Mouse (Mus musculus): ENCODE data around the gene Gm10320.

Gene Gm10320

DNA sequence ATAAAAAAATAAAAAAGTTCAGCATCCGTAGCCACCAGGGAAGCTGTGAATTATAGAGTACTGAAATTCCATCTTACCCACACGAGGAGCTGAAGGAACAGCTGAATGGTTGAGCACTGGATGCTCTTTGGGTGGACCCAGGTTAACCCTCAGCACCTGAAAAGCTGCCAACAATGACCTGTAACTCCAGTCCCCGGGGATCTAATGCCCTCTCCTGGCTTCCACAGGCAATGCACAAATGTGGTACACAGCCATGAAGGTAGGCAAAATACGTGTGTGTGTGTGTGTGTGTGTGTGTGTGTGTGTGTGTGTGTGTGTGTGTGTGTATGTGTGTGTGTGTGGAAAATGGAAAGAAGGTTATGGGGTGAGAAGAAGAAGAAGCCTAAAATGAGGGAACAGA lies 30.3 kb downstream of the Gm10320 start:
- no peak for DNase-seq (ENCODE audit: low spot score in 2 of 2)

DNA sequence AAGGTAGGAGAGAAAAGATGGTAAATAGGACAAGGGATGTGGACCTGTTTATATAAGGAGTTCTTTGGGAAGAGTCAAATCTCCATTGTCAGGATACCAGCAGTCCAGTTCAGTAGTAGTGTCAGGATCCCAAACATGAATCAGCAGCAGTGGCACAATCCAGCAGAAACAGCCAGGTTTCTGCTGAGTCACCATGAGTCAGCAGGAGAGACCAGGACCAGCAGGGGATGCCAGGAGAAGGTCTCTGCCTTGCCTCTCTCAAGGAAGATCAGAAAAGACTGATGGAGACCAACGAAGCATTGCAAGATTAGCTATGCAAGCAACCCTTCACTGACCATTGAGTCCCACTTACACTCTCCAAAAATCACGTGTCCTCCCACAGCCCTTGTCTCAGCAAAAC lies 35.4 kb downstream of the Gm10320 start:
- no peak for DNase-seq (ENCODE audit: low spot score in 2 of 2)

DNA sequence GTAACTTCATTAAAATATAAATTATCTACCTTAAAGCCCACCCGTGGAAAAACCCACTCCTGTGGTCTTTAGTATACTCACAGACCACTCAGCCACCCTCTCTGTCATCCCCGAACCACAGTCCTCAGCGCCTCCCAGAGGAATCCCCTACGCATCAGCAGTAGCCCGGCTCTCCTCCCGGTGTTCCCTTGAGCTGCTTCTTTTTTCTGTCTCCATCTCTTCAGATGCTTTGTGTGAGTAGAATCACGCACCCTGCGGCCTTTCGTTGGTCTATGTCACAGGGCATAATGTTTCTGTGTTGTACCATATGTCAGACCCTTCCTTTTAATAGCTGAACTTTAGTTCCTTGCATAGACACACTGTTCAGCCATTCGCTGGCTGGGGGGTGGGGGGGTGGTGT lies 36.2 kb downstream of the Gm10320 start:
- DNase-seq (ENCODE audit: low spot score in 2 of 2) = no peak

DNA sequence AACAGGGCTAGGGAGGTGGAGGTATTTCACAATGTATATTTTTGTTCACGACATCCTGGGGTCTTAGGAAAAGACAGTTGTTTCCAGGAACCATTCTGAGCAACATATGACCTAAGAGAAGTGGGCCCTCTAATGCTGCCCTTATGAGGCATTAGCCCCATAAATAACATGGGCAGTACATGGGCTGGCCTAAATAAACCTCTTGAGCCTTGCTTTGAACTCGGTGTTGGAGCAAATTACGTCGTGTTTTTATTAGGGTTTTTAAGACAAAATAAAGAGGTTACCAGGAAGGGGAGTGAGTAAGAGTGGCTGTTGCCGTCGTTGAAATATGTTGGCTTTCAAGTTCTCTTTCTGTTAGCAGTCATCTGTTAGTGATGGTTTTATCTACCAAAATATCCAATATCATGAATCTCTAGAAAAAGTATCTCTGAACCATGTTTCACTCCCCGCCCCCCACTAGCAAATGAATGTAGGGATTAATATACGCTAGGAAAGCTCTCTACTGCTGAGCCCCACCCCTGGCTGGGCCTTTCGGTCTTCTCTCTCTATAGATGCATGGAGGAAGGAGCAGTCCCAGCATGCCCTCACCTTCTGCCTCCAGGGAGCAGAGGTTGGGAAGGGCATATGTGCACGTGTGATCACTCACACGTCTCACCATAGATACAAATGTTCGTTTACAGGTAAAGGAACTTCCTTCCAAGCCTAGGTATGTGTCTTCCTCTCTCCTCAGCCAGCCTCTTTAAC lies 37.4 kb downstream of the Gm10320 start:
- DNase-seq (ENCODE audit: low spot score in 2 of 2) = no peak

DNA sequence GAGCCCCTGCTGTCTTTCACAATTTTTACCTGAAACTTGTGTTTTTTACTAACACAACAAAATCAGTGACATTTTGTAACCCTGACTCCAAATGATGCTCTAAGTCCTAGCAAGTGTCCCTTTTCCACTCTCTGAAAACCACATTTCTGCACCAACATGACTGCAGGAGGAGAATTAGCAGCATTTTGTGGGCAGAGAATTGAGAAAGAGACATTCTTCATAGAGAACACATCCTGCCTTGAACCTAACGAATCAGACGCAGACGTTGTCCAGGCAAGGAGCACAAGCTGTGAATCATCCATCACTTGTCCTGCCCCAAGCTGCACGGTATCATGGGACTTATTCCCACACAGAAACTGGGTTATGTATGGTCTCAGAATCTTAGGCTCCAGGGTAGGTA lies 38.7 kb downstream of the Gm10320 start:
- no peak for DNase-seq (ENCODE audit: low spot score in 2 of 2)

DNA sequence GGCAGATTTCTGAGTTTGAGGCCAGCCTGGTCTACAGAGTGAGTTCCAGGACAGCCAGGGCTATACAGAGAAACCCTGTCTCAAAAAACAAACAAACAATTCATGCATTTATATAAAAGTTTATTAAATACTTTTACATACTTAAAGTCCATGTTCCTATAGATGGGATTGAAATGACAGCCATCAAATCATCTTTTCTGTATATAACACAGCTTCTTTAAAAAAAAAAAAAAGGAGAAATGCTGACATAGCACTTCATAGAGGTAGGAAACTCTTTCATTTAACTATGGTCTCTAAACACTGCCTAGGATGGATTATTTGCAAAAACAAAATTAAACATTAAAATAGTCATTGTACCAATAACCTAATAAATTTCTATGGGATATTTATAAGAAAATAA lies 43.1 kb downstream of the Gm10320 start:
- no peak for DNase-seq (ENCODE audit: low spot score in 2 of 2)

DNA sequence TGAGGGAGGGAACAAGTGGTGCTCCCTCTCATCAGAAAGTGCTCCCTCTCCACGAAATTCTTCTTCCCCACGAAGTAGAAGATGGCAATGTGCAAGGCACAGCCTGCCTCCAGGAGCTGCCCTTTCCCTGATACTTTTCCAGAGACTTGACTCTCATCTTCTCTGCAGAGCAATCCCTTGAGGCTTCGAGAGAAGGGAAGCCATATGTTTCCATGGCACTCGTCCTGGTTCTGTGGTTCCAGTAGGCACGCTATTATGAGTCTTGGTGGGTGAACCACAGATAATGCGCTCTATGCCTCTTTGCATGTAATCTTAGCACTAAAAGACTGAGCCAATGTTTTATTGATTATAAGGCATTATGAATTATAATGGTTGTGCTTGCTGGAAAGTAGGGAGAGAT lies 44.1 kb downstream of the Gm10320 start:
- no peak for DNase-seq (ENCODE audit: low spot score in 2 of 2)

DNA sequence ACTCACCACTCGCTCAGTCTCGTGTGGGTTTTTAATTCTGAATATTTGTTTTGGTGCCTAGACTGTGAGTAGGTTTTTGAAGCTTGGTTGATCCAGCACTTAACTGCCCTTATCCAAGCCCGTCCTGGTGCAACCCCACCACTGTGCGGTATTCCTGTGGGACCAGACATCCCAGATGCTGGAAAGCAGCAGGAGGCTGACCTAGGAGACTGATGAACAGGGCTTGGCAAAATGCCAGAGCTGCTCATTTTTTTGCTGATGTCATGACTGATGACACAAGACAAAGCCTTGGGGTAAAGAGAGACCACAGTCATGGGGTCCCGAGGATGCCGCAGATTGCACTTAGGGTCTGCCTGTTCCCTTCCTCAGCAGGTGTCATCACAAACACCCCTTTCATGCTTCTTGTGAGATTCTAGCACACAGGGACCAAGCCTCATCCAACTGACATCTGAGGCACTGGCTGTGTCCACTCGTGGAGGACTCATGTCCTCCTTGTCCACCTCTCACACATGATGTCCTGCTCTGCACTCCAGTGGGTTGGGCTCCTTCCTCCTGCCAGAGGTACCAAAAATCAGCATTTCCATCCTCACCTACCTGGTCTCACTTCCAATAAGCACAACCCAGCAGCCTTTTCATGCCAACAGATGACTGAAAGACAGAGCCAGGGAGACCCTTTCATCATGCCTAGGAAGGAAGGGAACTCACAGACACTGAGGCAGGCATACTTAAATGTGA lies 46.2 kb downstream of the Gm10320 start:
- DNase-seq (ENCODE audit: low spot score in 2 of 2) = no peak

DNA sequence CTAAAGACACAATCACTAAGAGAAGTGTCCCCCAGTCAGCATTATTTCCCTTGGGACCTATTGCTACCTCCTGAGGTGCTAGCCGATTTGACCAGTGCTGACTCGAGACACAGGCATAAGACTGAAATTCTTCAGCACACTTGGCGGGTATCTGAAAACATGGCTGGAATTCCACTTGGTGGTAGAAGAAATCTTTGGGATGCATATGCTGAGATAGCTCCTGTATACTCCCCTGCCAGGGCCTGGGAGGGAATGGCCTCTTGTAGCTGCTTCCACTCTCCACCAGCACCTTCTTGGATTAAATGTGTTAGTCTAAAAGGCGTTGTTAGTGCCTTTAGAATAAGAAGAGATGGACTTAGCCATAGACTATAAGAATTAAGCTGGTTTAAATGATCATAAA lies 50.8 kb downstream of the Gm10320 start:
- DNase-seq (ENCODE audit: low spot score in 2 of 2) = no peak

DNA sequence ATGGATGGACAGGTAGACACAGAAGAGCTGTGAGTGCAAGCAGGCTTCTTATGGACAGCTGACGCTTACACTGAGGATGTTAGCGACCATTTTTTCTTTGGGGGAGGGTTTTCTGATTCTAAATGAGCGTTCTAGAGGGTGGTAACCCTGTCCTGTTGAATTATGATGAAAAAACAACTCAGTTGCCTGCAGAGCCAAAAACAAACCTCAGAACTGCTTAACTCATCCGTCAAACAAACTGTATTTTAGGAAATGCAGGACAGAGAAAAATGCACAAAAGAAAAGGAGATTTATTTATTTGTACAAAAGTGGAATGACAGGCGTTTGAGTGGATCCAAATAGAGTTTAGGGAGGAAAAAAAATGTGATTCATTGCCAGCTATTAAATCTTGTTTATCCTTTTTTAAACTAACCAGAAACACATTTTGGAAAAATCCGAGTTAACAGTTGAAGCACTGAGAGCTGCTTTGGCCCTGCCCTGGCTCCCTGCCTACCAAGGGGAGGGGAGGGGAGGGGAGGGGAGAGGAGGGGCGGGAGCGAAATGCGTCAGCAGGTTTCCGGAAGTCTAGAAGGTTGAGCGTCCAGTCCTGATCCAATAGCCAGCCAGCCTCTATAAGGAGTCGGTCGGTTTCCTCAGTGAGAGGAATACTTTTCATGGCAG lies 51.4 kb downstream of the Gm10320 start:
- DNase-seq (ENCODE audit: low spot score in 2 of 2) = no peak
